Mouse (Mus musculus): Measurements from ENCODE around the gene Cdc42ep5. TPM values are rescaled to one million over a fixed set of nuclear protein-coding genes. Genes with fewer than 3 reads are reported as not detected.

Cdc42ep5 gene
- polyA plus RNA-seq, 1 experiment: 4.8 TPM

DNA sequence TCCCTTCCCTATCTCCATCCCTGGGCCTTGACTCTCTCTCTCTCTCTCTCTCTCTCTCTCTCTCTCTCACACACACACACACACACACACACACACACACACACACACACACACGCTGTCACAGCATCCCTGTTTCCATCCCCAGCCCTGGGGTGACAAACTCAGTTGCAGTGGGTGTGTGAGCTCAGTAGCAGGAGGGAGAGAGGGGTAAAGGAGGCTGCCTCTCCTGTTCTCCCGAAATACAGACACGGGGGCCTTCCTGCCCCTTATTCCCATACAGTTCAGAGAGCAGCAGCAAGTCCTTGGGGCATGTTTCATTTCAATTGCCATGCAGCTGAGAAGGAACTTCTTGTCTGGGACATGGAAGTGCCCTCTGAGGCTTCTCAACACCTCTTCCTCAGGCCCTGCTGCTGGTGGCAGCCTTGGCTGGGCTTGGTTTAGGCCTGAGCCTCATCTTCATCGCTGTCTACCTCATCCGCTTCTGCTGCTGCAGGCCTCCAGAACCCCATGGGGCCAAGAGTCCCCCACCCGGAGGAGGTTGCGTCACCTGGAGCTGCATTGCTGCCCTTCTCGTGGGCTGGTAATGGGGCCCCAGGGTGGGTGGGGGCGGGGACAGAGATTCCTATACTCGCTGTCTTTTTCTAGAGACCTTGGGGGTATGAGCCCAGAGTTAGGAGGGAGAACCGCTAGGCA is 42.4 kb downstream of the Cdc42ep5 start:
- Histone ChIP-seq H3K27ac (ENCODE audit: insufficient read depth, low read length) (peak overlapping the region; percentile 92), H3K4me3 (ENCODE audit: insufficient read depth, low read length) (peak overlapping the region; percentile 66), H3K4me1 (ENCODE audit: control insufficient read depth, insufficient read depth, low read length) (peaks cover 16% of the 10 kb centered on the region)
- TF ChIP-seq CTCF (IDR thresholded peaks at IDR 0.05; ENCODE audit: extremely low read depth, insufficient read depth, low read length) (no peak), POLR2A (IDR thresholded peaks at IDR 0.05; ENCODE audit: extremely low read depth, insufficient read depth, low read length) (0 out of 2 replicates have a peak, but pooled peaks have one; percentile 24)

GRCm38 (mm10) chr7:4119976-4120921 is 44.4 kb downstream of the Cdc42ep5 start:
- TF ChIP-seq POLR2A (IDR thresholded peaks at IDR 0.05; ENCODE audit: extremely low read depth, insufficient read depth, low read length) (peak; percentile 61; the same call in 1 of the 2 replicates), CTCF (IDR thresholded peaks at IDR 0.05; ENCODE audit: extremely low read depth, insufficient read depth, low read length) (no peak)
- H3K4me1 ChIP-seq (ENCODE audit: control insufficient read depth, insufficient read depth, low read length): peaks cover 13% of the 10 kb centered on the region
- peak overlapping the region; percentile 100 for H3K27ac ChIP-seq (ENCODE audit: insufficient read depth, low read length)
- peak overlapping the region; percentile 66 for H3K4me3 ChIP-seq (ENCODE audit: insufficient read depth, low read length)

DNA sequence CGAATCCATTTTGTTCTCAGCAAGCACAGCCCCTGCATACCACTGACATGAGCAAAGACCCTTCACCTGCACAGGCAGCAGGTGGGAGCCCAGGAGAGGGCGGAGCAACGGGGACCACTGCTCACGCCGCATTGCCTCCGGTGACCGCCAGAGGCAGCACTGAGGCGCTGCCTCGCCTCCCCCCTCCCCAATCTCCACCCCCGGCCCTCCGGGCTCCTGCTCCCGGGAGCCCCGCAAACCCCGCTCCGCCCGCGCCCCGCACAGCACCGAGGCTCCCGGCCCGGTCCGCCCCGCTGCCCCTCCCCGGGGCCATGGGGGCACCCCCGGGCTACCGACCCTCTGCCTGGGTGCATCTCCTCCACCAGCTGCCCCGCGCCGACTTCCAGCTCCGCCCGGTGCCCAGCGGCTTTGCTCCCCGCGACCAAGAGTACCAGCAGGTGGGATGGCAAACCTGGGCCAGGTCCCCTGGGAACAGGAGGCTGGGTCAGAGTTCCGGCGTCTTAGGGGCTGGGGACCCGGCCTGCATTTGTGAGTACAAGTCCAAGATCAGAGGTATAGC is 45.2 kb downstream of the Cdc42ep5 start, which contains the start of gene Ttyh1:
Ttyh1 (plus strand) TSS at position 65 of the 559 bp plus-strand sequence.
- Histone ChIP-seq H3K27ac (ENCODE audit: insufficient read depth, low read length) (peak within 1 kb of the TSS; percentile 100), H3K4me3 (ENCODE audit: insufficient read depth, low read length) (peak within 1 kb of the TSS; percentile 66), H3K4me1 (ENCODE audit: control insufficient read depth, insufficient read depth, low read length) (peaks cover 8% of the 10 kb centered on the region)
- no peak for TF ChIP-seq POLR2A (IDR thresholded peaks at IDR 0.05; ENCODE audit: extremely low read depth, insufficient read depth, low read length)
- peak; percentile 60 for TF ChIP-seq CTCF (IDR thresholded peaks at IDR 0.05; ENCODE audit: extremely low read depth, insufficient read depth, low read length)

DNA sequence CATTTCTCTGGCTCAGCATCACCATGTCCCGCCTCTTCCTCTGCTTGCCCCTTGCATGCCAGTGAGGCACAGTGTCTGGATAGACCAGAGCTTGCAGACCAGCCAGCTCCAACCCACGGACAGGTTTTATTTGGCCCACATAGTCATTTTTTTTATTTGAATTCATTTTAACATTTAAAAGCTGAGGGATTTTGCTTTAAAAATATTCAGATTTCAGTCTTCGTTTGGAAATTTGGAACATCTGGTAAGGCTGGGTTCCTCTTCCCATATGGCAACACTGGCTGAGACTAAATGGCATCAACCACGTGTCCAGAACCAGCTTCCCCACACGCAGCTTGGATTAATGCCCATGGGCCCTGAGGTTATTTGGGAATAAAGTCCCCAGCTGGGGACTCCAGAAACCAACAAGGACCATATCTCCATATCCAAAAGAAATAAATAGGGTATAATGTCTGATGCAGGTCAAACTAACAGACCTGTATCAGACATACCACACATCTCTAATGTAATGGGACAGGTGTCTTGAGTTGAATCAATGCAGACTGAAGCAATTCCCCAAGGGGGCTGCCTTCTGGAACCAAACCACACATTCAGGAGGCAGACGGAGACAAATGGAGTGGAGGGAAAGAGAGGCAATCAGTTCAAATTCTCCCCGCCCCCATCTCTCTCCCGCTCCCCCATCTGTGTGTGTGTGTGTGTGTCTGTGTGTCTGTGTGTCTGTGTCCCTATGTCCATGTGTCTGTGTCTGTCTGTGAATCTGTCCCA is 47.4 kb downstream of the Cdc42ep5 start:
- H3K4me1 ChIP-seq (ENCODE audit: control insufficient read depth, insufficient read depth, low read length): peaks cover 4% of the 10 kb centered on the region
- H3K27ac ChIP-seq (ENCODE audit: insufficient read depth, low read length): no peak overlapping the region
- no peak overlapping the region for H3K4me3 ChIP-seq (ENCODE audit: insufficient read depth, low read length)
- TF ChIP-seq CTCF (IDR thresholded peaks at IDR 0.05; ENCODE audit: extremely low read depth, insufficient read depth, low read length) (no peak), POLR2A (IDR thresholded peaks at IDR 0.05; ENCODE audit: extremely low read depth, insufficient read depth, low read length) (no peak)

DNA sequence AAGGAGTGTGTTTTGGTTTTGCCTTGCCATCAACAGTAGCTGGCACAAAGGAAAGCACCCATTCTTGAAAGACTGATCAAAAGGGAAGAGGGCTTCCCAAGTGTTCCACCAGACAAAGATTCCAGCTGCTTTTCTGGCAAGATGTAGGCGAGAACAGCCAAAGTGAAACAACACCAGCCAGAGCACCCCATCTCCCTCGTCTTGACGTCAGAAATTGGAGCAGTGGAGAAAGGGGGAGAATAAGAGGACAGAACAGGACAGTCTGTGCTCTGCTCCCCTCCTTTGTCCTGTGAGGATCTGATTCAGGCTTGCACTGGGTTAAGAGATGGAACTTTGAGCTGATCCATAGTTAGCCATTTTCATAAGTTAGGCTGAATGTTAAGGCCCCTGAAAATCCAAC is 52.9 kb downstream of the Cdc42ep5 start:
- no peak overlapping the region for H3K4me3 ChIP-seq (ENCODE audit: insufficient read depth, low read length)
- TF ChIP-seq POLR2A (IDR thresholded peaks at IDR 0.05; ENCODE audit: extremely low read depth, insufficient read depth, low read length): no peak
- TF ChIP-seq CTCF (IDR thresholded peaks at IDR 0.05; ENCODE audit: extremely low read depth, insufficient read depth, low read length): no peak
- peak overlapping the region; percentile 57; the same call in 1 of the 2 replicates for H3K27ac ChIP-seq (ENCODE audit: insufficient read depth, low read length)

GRCm38 (mm10) chr7:4103411-4103810 is 61.2 kb downstream of the Cdc42ep5 start:
- no peak overlapping the region for H3K27ac ChIP-seq (ENCODE audit: insufficient read depth, low read length)
- no peak overlapping the region for H3K4me3 ChIP-seq (ENCODE audit: insufficient read depth, low read length)
- H3K4me1 ChIP-seq (ENCODE audit: control insufficient read depth, insufficient read depth, low read length): no peaks in the 10 kb centered on the region; the same call in 1 of the 2 replicates
- TF ChIP-seq CTCF (IDR thresholded peaks at IDR 0.05; ENCODE audit: extremely low read depth, insufficient read depth, low read length) (peak; percentile 58), POLR2A (IDR thresholded peaks at IDR 0.05; ENCODE audit: extremely low read depth, insufficient read depth, low read length) (no peak)

More for the DNA sequence above, 52.9 kb downstream of the Cdc42ep5 start:
- H3K4me1 ChIP-seq (ENCODE audit: control insufficient read depth, insufficient read depth, low read length): peaks cover 1% of the 10 kb centered on the region

Other genes starting within 250 kb of the Cdc42ep5 start
- 0.06 TPM in 1 of 2 replicates, not detected in the other for gene Lilra6, start 249.4 kb downstream of the Cdc42ep5 start, polyA plus RNA-seq (2012; rRNA removed)
- gene Lair1, start 101.7 kb downstream of the Cdc42ep5 start, polyA plus RNA-seq (2012; rRNA removed): 9.3 and 11.1 TPM in 2 replicates
- 817 and 841 TPM in 2 replicates for gene Ttyh1, start 45.5 kb downstream of the Cdc42ep5 start, polyA plus RNA-seq (2012; rRNA removed)
- 481 and 484 TPM in 2 replicates for gene Leng8, start 27.8 kb downstream of the Cdc42ep5 start, polyA plus RNA-seq (2012; rRNA removed)
- 8.4 and 8.5 TPM in 2 replicates for gene Leng9, start 14.5 kb downstream of the Cdc42ep5 start, polyA plus RNA-seq (2012; rRNA removed)
- 0.13 TPM in 2 replicates for gene Lilra5, start 72.9 kb upstream of the Cdc42ep5 start, polyA plus RNA-seq (2012; rRNA removed)
- gene Ncr1, start 172.9 kb upstream of the Cdc42ep5 start, polyA plus RNA-seq (2012; rRNA removed): not detected in 2 replicates
- gene Gp6, start 232.9 kb upstream of the Cdc42ep5 start, polyA plus RNA-seq (2012; rRNA removed): not detected in 2 replicates